Mouse (Mus musculus): Measurements from ENCODE around the gene Xrcc3.

GRCm38 (mm10) chr12:111820708-111821107, 7.0 kb upstream of the Xrcc3 start:
- no peak for TF ChIP-seq CTCF (IDR thresholded peaks at IDR 0.05)
- TF ChIP-seq EP300 (IDR thresholded peaks at IDR 0.05) = no peak
